Mouse (Mus musculus) stomach, embryonic 14.5 days (tissue): ENCODE data around the gene Adgrg1. TPM values are rescaled to one million over a fixed set of nuclear protein-coding genes. Genes with fewer than 3 reads are reported as not detected.

Experiments used
- ATAC-seq: fragments of 200-750 bp; cut with Nextera tagmentation; 2 replicates; pipeline ENCODE4 v1.8.0; 2017; ENCODE audit warnings: low read depth, moderate TSS enrichment; ENCODE audit not compliant: insufficient number of reproducible peaks, insufficient read depth, low FRiP score
- H3K27ac ChIP-seq: fragments of 300-500 bp; sonication (generic); 2 replicates; pipeline ENCODE4 v1.5.1; 2014; ENCODE audit warnings: mild to moderate bottlenecking, low read length, moderate library complexity, mixed read lengths
- H3K27me3 ChIP-seq: fragments of 300-500 bp; sonication (generic); 2 replicates; pipeline ENCODE4 v1.6.1; 2014; ENCODE audit warnings: low read length, control low read depth, mixed read lengths; ENCODE audit not compliant: control insufficient read depth, insufficient read depth
- H3K36me3 ChIP-seq: fragments of 300-500 bp; sonication (generic); 2 replicates; pipeline ENCODE4 v1.6.1; 2014; ENCODE audit warnings: mild to moderate bottlenecking, control low read depth, low read length, moderate library complexity, mixed read lengths; ENCODE audit not compliant: control insufficient read depth, insufficient read depth
- H3K4me1 ChIP-seq: fragments of 300-500 bp; sonication (generic); 2 replicates; pipeline ENCODE4 v1.6.1; 2014; ENCODE audit warnings: low read length, control low read depth, mixed read lengths; ENCODE audit not compliant: control insufficient read depth, insufficient read depth
- H3K4me2 ChIP-seq: fragments of 300-500 bp; sonication (generic); replicated peaks from 2 replicates; pipeline ENCODE4 v1.6.1; 2014; ENCODE audit warnings: low read depth, low read length, control low read depth
- H3K4me3 ChIP-seq: fragments of 300-500 bp; sonication (generic); 2 replicates; pipeline ENCODE4 v1.5.1; 2014; ENCODE audit warnings: low read depth, low read length, control low read depth
- H3K9ac ChIP-seq: fragments of 300-500 bp; sonication (generic); replicated peaks from 2 replicates; pipeline ENCODE4 v1.6.1; 2014; ENCODE audit warnings: low read depth, mild to moderate bottlenecking, control low read depth, low read length, moderate library complexity, mixed read lengths
- H3K9me3 ChIP-seq: fragments of 300-500 bp; sonication (generic); 2 replicates; pipeline ENCODE4 v1.6.1; 2016; ENCODE audit warnings: low read depth, low read length, control low read depth; ENCODE audit not compliant: control insufficient read depth
- WGBS: fragments of 180-500 bp; shearing (Covaris S2); extraction: QIAGEN DNeasy Blood & Tissue Kit; methylation state at CpG from one replicate; pipeline ENCODE4 v1.1.7; 2014; 5-methylcytosine and 5-hydroxymethylcytosine counted together
- polyA plus RNA-seq: library from polyadenylated mRNA; unstranded; fragments of >200 nt; fragmentation: Nextera tagmentation; extraction: Ambion mirVana; gene quantifications from 2 replicates; pipeline ENCODE4 v1.2.1, GENCODE M21; 2014

Adgrg1 gene
- polyA plus RNA-seq, 1 experiment from 2014 or later = 43.8 TPM

- Histone ChIP-seq H3K4me1 (no peaks in the 10 kb centered on the region), H3K27ac (no peak overlapping the region), H3K9ac (no peak overlapping the region), H3K27me3 (no peaks in the 10 kb centered on the region), H3K9me3 (no peaks in the 10 kb centered on the region), H3K36me3 (no peaks in the 10 kb centered on the region), H3K4me3 (no peak overlapping the region), H3K4me2 (no peak overlapping the region)
- WGBS = 56% methylated on average over 4 of the region's 4 CpGs
- ATAC-seq = no peak
These were observed 70.3 kb downstream of the Adgrg1 start for GRCm38 (mm10) chr8:95044811-95045210.

GRCm38 (mm10) chr8:95046982-95047381 is 72.4 kb downstream of the Adgrg1 start:
- WGBS = 59% methylated on average over 3 of the region's 3 CpGs
- no peak overlapping the region for H3K9ac ChIP-seq
- H3K27ac ChIP-seq = no peak overlapping the region
- H3K9me3 ChIP-seq = no peaks in the 10 kb centered on the region
- H3K36me3 ChIP-seq = no peaks in the 10 kb centered on the region
- H3K4me1 ChIP-seq = no peaks in the 10 kb centered on the region
- no peak for ATAC-seq
- H3K4me3 ChIP-seq = no peak overlapping the region
- H3K4me2 ChIP-seq = no peak overlapping the region
- no peaks in the 10 kb centered on the region for H3K27me3 ChIP-seq

GRCm38 (mm10) chr8:95047884-95048680 is 73.5 kb downstream of the Adgrg1 start:
- Histone ChIP-seq H3K4me2 (no peak overlapping the region), H3K9ac (no peak overlapping the region), H3K36me3 (no peaks in the 10 kb centered on the region), H3K4me1 (no peaks in the 10 kb centered on the region), H3K9me3 (no peaks in the 10 kb centered on the region), H3K27ac (no peak overlapping the region), H3K4me3 (no peak overlapping the region), H3K27me3 (no peaks in the 10 kb centered on the region)
- no peak for ATAC-seq
- WGBS = 68% methylated on average over 6 of the region's 6 CpGs

GRCm38 (mm10) chr8:95049636-95050035 is 75.1 kb downstream of the Adgrg1 start:
- no peak overlapping the region for H3K27ac ChIP-seq
- no peaks in the 10 kb centered on the region for H3K4me1 ChIP-seq
- H3K9ac ChIP-seq = no peak overlapping the region
- no peaks in the 10 kb centered on the region for H3K9me3 ChIP-seq
- no peaks in the 10 kb centered on the region for H3K36me3 ChIP-seq
- WGBS = 61% methylated on average over 2 of the region's 2 CpGs
- no peaks in the 10 kb centered on the region for H3K27me3 ChIP-seq
- no peak overlapping the region for H3K4me3 ChIP-seq
- no peak for ATAC-seq
- no peak overlapping the region for H3K4me2 ChIP-seq

- ATAC-seq = 0 out of 2 replicates have a peak, but pooled peaks have one; percentile 42
- H3K4me2 ChIP-seq = no peak overlapping the region
- 58% methylated on average over 6 of the region's 6 CpGs for WGBS
- H3K36me3 ChIP-seq = no peaks in the 10 kb centered on the region
- no peak overlapping the region for H3K4me3 ChIP-seq
- no peaks in the 10 kb centered on the region for H3K9me3 ChIP-seq
- H3K27me3 ChIP-seq = no peaks in the 10 kb centered on the region
- no peak overlapping the region for H3K27ac ChIP-seq
- no peaks in the 10 kb centered on the region for H3K4me1 ChIP-seq
- no peak overlapping the region for H3K9ac ChIP-seq
These were observed 79.9 kb downstream of the Adgrg1 start for GRCm38 (mm10) chr8:95054438-95054837.

GRCm38 (mm10) chr8:95054927-95055510 is 80.5 kb downstream of the Adgrg1 start, which contains the start of gene Drc7:
Drc7 (plus strand) TSS chr8:95055103.
- Histone ChIP-seq H3K27ac (no peak within 1 kb of the TSS), H3K4me1 (no peaks in the 10 kb centered on the region), H3K36me3 (no peaks in the 10 kb centered on the region), H3K9ac (no peak within 1 kb of the TSS), H3K4me3 (no peak within 1 kb of the TSS), H3K4me2 (no peak within 1 kb of the TSS), H3K27me3 (no peaks in the 10 kb centered on the region), H3K9me3 (no peaks in the 10 kb centered on the region)
- peak; percentile 51; the same call in 1 of the 2 replicates for ATAC-seq
- WGBS = 16% methylated on average over 2 of the region's 2 CpGs

- 77% methylated on average over 5 of the region's 5 CpGs for WGBS
- ATAC-seq = no peak
These were observed 81.9 kb downstream of the Adgrg1 start for GRCm38 (mm10) chr8:95056414-95056813.

GRCm38 (mm10) chr8:95058661-95059060 is 84.1 kb downstream of the Adgrg1 start:
- WGBS = 76% methylated on average over 6 of the region's 6 CpGs
- H3K4me3 ChIP-seq = no peak overlapping the region
- H3K4me1 ChIP-seq = no peaks in the 10 kb centered on the region
- no peak overlapping the region for H3K4me2 ChIP-seq
- H3K9me3 ChIP-seq = no peaks in the 10 kb centered on the region
- no peak overlapping the region for H3K9ac ChIP-seq
- no peak overlapping the region for H3K27ac ChIP-seq
- ATAC-seq = no peak
- no peaks in the 10 kb centered on the region for H3K27me3 ChIP-seq
- no peaks in the 10 kb centered on the region for H3K36me3 ChIP-seq

More at GRCm38 (mm10) chr8:95056414-95056813, 81.9 kb downstream of the Adgrg1 start:
- Histone ChIP-seq H3K9ac (no peak overlapping the region), H3K27me3 (no peaks in the 10 kb centered on the region), H3K9me3 (no peaks in the 10 kb centered on the region), H3K27ac (no peak overlapping the region), H3K4me3 (no peak overlapping the region), H3K4me1 (no peaks in the 10 kb centered on the region), H3K36me3 (no peaks in the 10 kb centered on the region), H3K4me2 (no peak overlapping the region)
